In the genomic region with DNA sequence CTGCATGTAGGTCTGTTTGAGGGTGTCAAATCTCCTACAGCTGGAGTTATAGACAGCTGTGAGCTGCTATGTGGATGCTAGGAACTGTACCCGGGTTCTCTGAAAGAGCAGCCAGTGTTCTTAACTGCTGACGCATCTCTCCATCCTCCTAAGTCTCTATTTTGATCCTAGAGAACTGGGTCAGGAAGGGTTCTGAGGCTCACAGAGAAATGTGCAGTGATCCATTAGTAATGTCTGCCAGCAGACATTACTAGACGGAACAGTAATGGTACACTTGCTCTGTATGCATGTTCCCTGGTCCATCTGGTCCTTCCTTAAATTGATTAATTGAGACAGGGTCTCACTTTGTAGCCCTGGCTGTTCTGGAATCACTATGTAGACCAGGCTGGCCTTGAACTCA, we compare ENCODE assay signal across 35 mouse cellular contexts. TPM values are rescaled to one million over a fixed set of nuclear protein-coding genes. Genes with fewer than 3 reads are reported as not detected.
"Had no signal": no experiment of that assay in that cellular context is flagged by ENCODE, and none has a peak within 500 bp of the region (broad histone marks: within the 10 kb centered on the region; RNA-seq: fewer than 3 reads in every experiment).

No protein-coding gene starts in this region.

- H3K9ac ChIP-seq: limb, embryonic 12.5 days; limb, embryonic 13.5 days; limb, embryonic 15.5 days; liver, embryonic 12.5 days; liver, embryonic 13.5 days; liver, embryonic 14.5 days; liver, embryonic 15.5 days; liver, postnatal 0 days; lung, embryonic 14.5 days; lung, embryonic 15.5 days; midbrain, embryonic 12.5 days; midbrain, embryonic 13.5 days; midbrain, embryonic 15.5 days had no signal

- H3K4me3 ChIP-seq: left cerebral cortex, adult 2 months; limb, embryonic 10.5 days; limb, embryonic 12.5 days; limb, embryonic 13.5 days; limb, embryonic 15.5 days; liver, embryonic 12.5 days; liver, embryonic 13.5 days; liver, embryonic 15.5 days; lung, embryonic 15.5 days; megakaryocyte, embryonic 14.5 days; midbrain, embryonic 12.5 days; midbrain, embryonic 13.5 days; midbrain, embryonic 15.5 days; myocyte had no signal

- DNase-seq: left cerebral cortex, postnatal 4 days; liver; liver, embryonic 13.5 days; liver, postnatal 0 days; lung, adult 18-20 months; lung, adult 2 months; lung, embryonic 14.5 days; lung, postnatal 10 days; lung, postnatal 14 days; lung, postnatal 36 days; lung, postnatal 4 days; midbrain, embryonic 14.5 days had no signal

- H3K27ac ChIP-seq: left cerebral cortex, adult 2 months; limb, embryonic 12.5 days; limb, embryonic 13.5 days; limb, embryonic 15.5 days; liver, embryonic 12.5 days; liver, embryonic 13.5 days; liver, embryonic 14.5 days; liver, embryonic 15.5 days; lung, embryonic 15.5 days; macrophage; midbrain, embryonic 12.5 days; midbrain, embryonic 13.5 days; midbrain, embryonic 15.5 days had no signal

- H3K9me3 ChIP-seq: limb, embryonic 10.5 days; limb, embryonic 12.5 days; limb, embryonic 13.5 days; limb, embryonic 15.5 days; liver, embryonic 12.5 days; liver, embryonic 13.5 days; liver, embryonic 15.5 days; lung, embryonic 15.5 days; megakaryocyte, embryonic 14.5 days; midbrain, embryonic 12.5 days; midbrain, embryonic 13.5 days; midbrain, embryonic 15.5 days had no signal

- ATAC-seq: liver, embryonic 12.5 days; liver, postnatal 0 days; lung, postnatal 0 days; midbrain, embryonic 13.5 days; midbrain, embryonic 15.5 days; midbrain, embryonic 16.5 days had no signal

- H3K36me3 ChIP-seq: limb, embryonic 10.5 days; limb, embryonic 12.5 days; limb, embryonic 13.5 days; limb, embryonic 15.5 days; liver, embryonic 12.5 days; liver, embryonic 13.5 days; liver, embryonic 15.5 days; lung, embryonic 15.5 days; midbrain, embryonic 12.5 days; midbrain, embryonic 13.5 days; midbrain, embryonic 15.5 days had no signal

- H3K4me2 ChIP-seq: limb, embryonic 12.5 days; limb, embryonic 13.5 days; limb, embryonic 15.5 days; liver, embryonic 11.5 days; liver, embryonic 12.5 days; liver, embryonic 13.5 days; liver, embryonic 15.5 days; lung, embryonic 14.5 days; lung, embryonic 15.5 days; midbrain, embryonic 11.5 days; midbrain, embryonic 12.5 days; midbrain, embryonic 13.5 days; midbrain, embryonic 15.5 days had no signal

RNA-seq across cellular contexts. Expression of a gene that starts 4.0 kb away (rescaled TPM):
- total RNA-seq: liver, adult 2 months; megakaryocyte progenitor cell, adult 5-6 weeks; megakaryocyte, adult 5-6 weeks; monocyte, adult 5-6 weeks had no signal
- polyA plus RNA-seq: liver, adult 2 months; liver, embryonic 14.5 days; liver, embryonic 15.5 days; liver, postnatal 0 days; macrophage had no signal

RNA-seq across cellular contexts. Expression of a gene that starts 35.3 kb away (rescaled TPM):
- total RNA-seq: liver, adult 2 months; megakaryocyte progenitor cell, adult 5-6 weeks; megakaryocyte, adult 5-6 weeks; monocyte, adult 5-6 weeks had no signal
- polyA plus RNA-seq: liver, adult 2 months; liver, embryonic 15.5 days; macrophage had no signal
